Mouse (Mus musculus) myocyte (in vitro differentiated cells): ENCODE results near the gene Polr2b. TPM values are rescaled to one million over a fixed set of nuclear protein-coding genes. Genes with fewer than 3 reads are reported as not detected.

ENCODE experiments used
- H3K27me3 ChIP-seq: one replicate; pipeline ENCODE4 v1.6.1; 2011; ENCODE audit not compliant: control insufficient read depth, insufficient read depth, insufficient read length
- H3K36me3 ChIP-seq: one replicate; pipeline ENCODE4 v1.6.1; 2011; ENCODE audit not compliant: control insufficient read depth, insufficient read depth
- H3K4me2 ChIP-seq: one replicate; pipeline ENCODE4 v1.6.1; 2011; ENCODE audit warnings: low read depth, control low read depth
- H3K4me3 ChIP-seq: one replicate; pipeline ENCODE4 v1.5.1; 2011; ENCODE audit warnings: mild to moderate bottlenecking, control low read depth, moderate library complexity
- H3K79me2 ChIP-seq: one replicate; pipeline ENCODE4 v1.6.1; 2011; ENCODE audit not compliant: control insufficient read depth, insufficient read depth
- H3ac ChIP-seq: one replicate; pipeline ENCODE4 v1.6.1; 2011; ENCODE audit not compliant: control insufficient read depth, insufficient read length
- CEBPB ChIP-seq: IDR thresholded peaks from 2 replicates; pipeline ENCODE4 v1.6.1; 2011; ENCODE audit warnings: mild to moderate bottlenecking, moderate library complexity; ENCODE audit not compliant: poor library complexity, insufficient read depth, severe bottlenecking
- E2F4 ChIP-seq: IDR thresholded peaks from one replicate; pipeline ENCODE4 v1.6.1; 2011; ENCODE audit warnings: mild to moderate bottlenecking, control low read depth, moderate library complexity; ENCODE audit not compliant: insufficient read depth
- MAX ChIP-seq: IDR thresholded peaks from one replicate; pipeline ENCODE4 v1.6.1; 2011; ENCODE audit warnings: low read depth, mild to moderate bottlenecking, control low read depth
- MYOD1 ChIP-seq, 3 experiments: IDR thresholded peaks; one replicate each; pipeline ENCODE4 v1.6.1; 2011; ENCODE audit warnings: control low read depth in 2 of 3, low read depth in 2 of 3, mild to moderate bottlenecking in 2 of 3, moderate library complexity in 1 of 3; ENCODE audit not compliant: insufficient read length in 2 of 3, control insufficient read depth in 1 of 3
- MYOG ChIP-seq, 3 experiments: IDR thresholded peaks; one replicate each; pipeline ENCODE4 v1.6.1; 2011; ENCODE audit warnings: control low read depth in 2 of 3, low read depth in 2 of 3, mild to moderate bottlenecking in 2 of 3; ENCODE audit not compliant: insufficient read length in 2 of 3, control insufficient read depth in 1 of 3, insufficient read depth in 1 of 3
- POLR2A ChIP-seq: IDR thresholded peaks from one replicate; pipeline ENCODE4 v1.6.1; 2011; ENCODE audit warnings: low read depth, mild to moderate bottlenecking, control low read depth, moderate library complexity; ENCODE audit not compliant: insufficient read length
- POLR2AphosphoS2 ChIP-seq: IDR thresholded peaks from one replicate; pipeline ENCODE4 v1.6.1; 2011; ENCODE audit warnings: low read depth, control low read depth; ENCODE audit not compliant: insufficient read length
- REST ChIP-seq: IDR thresholded peaks from one replicate; pipeline ENCODE4 v1.6.1; 2011; ENCODE audit warnings: mild to moderate bottlenecking, control low read depth, moderate library complexity; ENCODE audit not compliant: insufficient read depth, insufficient read length
- SRF ChIP-seq: IDR thresholded peaks from one replicate; pipeline ENCODE4 v1.6.1; 2011; ENCODE audit warnings: low read depth; ENCODE audit not compliant: control insufficient read depth, insufficient read length
- TCF12 ChIP-seq: IDR thresholded peaks from one replicate; pipeline ENCODE4 v1.6.1; 2011; ENCODE audit warnings: mild to moderate bottlenecking, control low read depth; ENCODE audit not compliant: poor library complexity, insufficient read depth, severe bottlenecking
- TCF3 ChIP-seq: IDR thresholded peaks from one replicate; pipeline ENCODE4 v1.6.1; 2011; ENCODE audit warnings: low read depth, control low read depth; ENCODE audit not compliant: insufficient read length
- USF1 ChIP-seq: IDR thresholded peaks from one replicate; pipeline ENCODE4 v1.6.1; 2011; ENCODE audit warnings: low read depth, mild to moderate bottlenecking, control low read depth, moderate library complexity
- polyA plus RNA-seq: library from polyadenylated mRNA; unstranded; fragments of >200 nt; fragmentation: generic; extraction: Trizol; gene quantifications from one replicate; pipeline ENCODE4 v1.2.1, GENCODE M21; 2012; ENCODE audit warnings: missing spikeins

The Polr2b gene
- 19.5 TPM for polyA plus RNA-seq

GRCm38 (mm10) chr5:77309924-77310772, at the start of gene Polr2b, which contains the start of gene Noa1:
Gene Polr2b (plus strand): TSS chr5:77310147.
Gene Noa1 (minus strand): TSS chr5:77310084.
- H3K36me3 ChIP-seq, result peaks cover 24% of the 10 kb centered on the region
- peak within 1 kb of the TSS; percentile 93 for H3K4me2 ChIP-seq
- TF ChIP-seq MYOD1 (IDR thresholded peaks at IDR 0.05; ENCODE audit: control insufficient read depth in 1 of 3, insufficient read length in 2 of 3, low read depth in 2 of 3) (peak in 1 of 3 experiments; percentile 21), TCF12 (no peak), MAX (no peak), POLR2A (peak; percentile 71), USF1 (no peak), TCF3 (no peak), MYOG (IDR thresholded peaks at IDR 0.05; ENCODE audit: control insufficient read depth in 1 of 3, insufficient read depth in 1 of 3, insufficient read length in 2 of 3, low read depth in 2 of 3) (no peak), SRF (no peak), CEBPB (no peak), E2F4 (no peak), REST (peak; percentile 82), POLR2AphosphoS2 (peak; percentile 87)
- peaks cover 46% of the 10 kb centered on the region for H3K79me2 ChIP-seq
- H3K27me3 ChIP-seq, result no peaks in the 10 kb centered on the region
- H3K4me3 ChIP-seq, result peak within 1 kb of the TSS; percentile 48
- H3ac ChIP-seq, result peak within 1 kb of the TSS; percentile 72

- H3K27me3 ChIP-seq, result no peaks in the 10 kb centered on the region
- no peaks in the 10 kb centered on the region for H3K36me3 ChIP-seq
- no peak for TF ChIP-seq TCF12
- no peak for TF ChIP-seq POLR2A
- no peak for TF ChIP-seq CEBPB
- TF ChIP-seq REST, result no peak
- TF ChIP-seq SRF, result no peak
- TF ChIP-seq MYOD1 (IDR thresholded peaks at IDR 0.05; ENCODE audit: control insufficient read depth in 1 of 3, insufficient read length in 2 of 3, low read depth in 2 of 3), result no peak
- TF ChIP-seq POLR2AphosphoS2, result no peak
- no peak for TF ChIP-seq TCF3
- no peak overlapping the region for H3ac ChIP-seq
- no peak overlapping the region for H3K4me2 ChIP-seq
- no peaks in the 10 kb centered on the region for H3K79me2 ChIP-seq
- no peak overlapping the region for H3K4me3 ChIP-seq
Observed at GRCm38 (mm10) chr5:77261137-77261536, 48.8 kb upstream of the Polr2b start.

GRCm38 (mm10) chr5:77262105-77262504, 47.8 kb upstream of the Polr2b start:
- H3K79me2 ChIP-seq, result peaks cover 4% of the 10 kb centered on the region
- no peaks in the 10 kb centered on the region for H3K27me3 ChIP-seq
- H3ac ChIP-seq, result no peak overlapping the region
- H3K36me3 ChIP-seq, result no peaks in the 10 kb centered on the region
- no peak overlapping the region for H3K4me3 ChIP-seq
- H3K4me2 ChIP-seq, result no peak overlapping the region
- no peak for TF ChIP-seq MYOG (IDR thresholded peaks at IDR 0.05; ENCODE audit: control insufficient read depth in 1 of 3, insufficient read depth in 1 of 3, insufficient read length in 2 of 3, low read depth in 2 of 3)
- no peak for TF ChIP-seq CEBPB
- no peak for TF ChIP-seq USF1
- TF ChIP-seq SRF, result no peak
- TF ChIP-seq REST, result no peak
- no peak for TF ChIP-seq POLR2AphosphoS2
- TF ChIP-seq MAX, result no peak
- no peak for TF ChIP-seq TCF12
- TF ChIP-seq E2F4, result no peak
- TF ChIP-seq MYOD1 (IDR thresholded peaks at IDR 0.05; ENCODE audit: control insufficient read depth in 1 of 3, insufficient read length in 2 of 3, low read depth in 2 of 3), result no peak
- TF ChIP-seq POLR2A, result no peak
- TF ChIP-seq TCF3, result no peak

- Histone ChIP-seq H3K4me2 (peak within 1 kb of the TSS; percentile 78), H3ac (peak within 1 kb of the TSS; percentile 92), H3K79me2 (peaks cover 34% of the 10 kb centered on the region), H3K36me3 (peaks cover 7% of the 10 kb centered on the region), H3K4me3 (peak within 1 kb of the TSS; percentile 44), H3K27me3 (no peaks in the 10 kb centered on the region)
- no peak for TF ChIP-seq TCF3
- peak; percentile 44 for TF ChIP-seq POLR2AphosphoS2
- peak; percentile 66 for TF ChIP-seq POLR2A
- TF ChIP-seq MYOD1 (IDR thresholded peaks at IDR 0.05; ENCODE audit: control insufficient read depth in 1 of 3, insufficient read length in 2 of 3, low read depth in 2 of 3), result peak in 1 of 3 experiments; percentile 27
- TF ChIP-seq CEBPB, result no peak
- TF ChIP-seq TCF12, result no peak
- TF ChIP-seq USF1, result no peak
- TF ChIP-seq REST, result no peak
- no peak for TF ChIP-seq MYOG (IDR thresholded peaks at IDR 0.05; ENCODE audit: control insufficient read depth in 1 of 3, insufficient read depth in 1 of 3, insufficient read length in 2 of 3, low read depth in 2 of 3)
- no peak for TF ChIP-seq SRF
- TF ChIP-seq E2F4, result no peak
- no peak for TF ChIP-seq MAX
Observed at GRCm38 (mm10) chr5:77265081-77265670, 44.8 kb upstream of the Polr2b start, which contains the start of gene Rest. Gene Rest (plus strand): TSS chr5:77265491.

GRCm38 (mm10) chr5:77265671-77266065, 44.3 kb upstream of the Polr2b start:
- H3K27me3 ChIP-seq, result no peaks in the 10 kb centered on the region
- peaks cover 7% of the 10 kb centered on the region for H3K36me3 ChIP-seq
- H3ac ChIP-seq, result peak overlapping the region; percentile 92
- TF ChIP-seq USF1 (no peak), REST (peak; percentile 81), MYOD1 (IDR thresholded peaks at IDR 0.05; ENCODE audit: control insufficient read depth in 1 of 3, insufficient read length in 2 of 3, low read depth in 2 of 3) (no peak), SRF (no peak), TCF3 (no peak), POLR2A (peak; percentile 56), POLR2AphosphoS2 (peak; percentile 45)
- H3K4me2 ChIP-seq, result peak overlapping the region; percentile 45
- peaks cover 39% of the 10 kb centered on the region for H3K79me2 ChIP-seq
- H3K4me3 ChIP-seq, result peak overlapping the region; percentile 44
